In genomic region chr7:27591266-27592216, GRCm38 (mm10) we compare ENCODE assay signal across 8 mouse cellular contexts. TPM values are rescaled to one million over a fixed set of nuclear protein-coding genes. Genes with fewer than 3 reads are reported as not detected.
DNase-seq lines count a peak whose midpoint lies in the region; ATAC-seq and TF ChIP-seq lines count a peak whose summit lies in the region.

Akt2 (plus strand) TSS chr7:27591552.

- under 1% methylated on average over 55 of the region's 71 CpGs for WGBS in embryonic facial prominence, embryonic 11.5 days
- WGBS in limb, embryonic 12.5 days = under 1% methylated on average over 53 of the region's 71 CpGs
- under 1% methylated on average over 65 of the region's 71 CpGs for WGBS in midbrain, embryonic 15.5 days
- WGBS in spleen, adult 2 months = 1% methylated on average over 69 of the region's 71 CpGs

- H3K9me3 ChIP-seq in embryonic facial prominence, embryonic 11.5 days (replicated peaks; ENCODE audit: control insufficient read depth, low read length) = no peaks in the 10 kb centered on the region
- no peaks in the 10 kb centered on the region for H3K9me3 ChIP-seq in limb, embryonic 12.5 days
- no peaks in the 10 kb centered on the region for H3K9me3 ChIP-seq in midbrain, embryonic 15.5 days

- peak; percentile 94 for DNase-seq in layer of hippocampus, adult 11-12 months (ENCODE audit: low spot score)
- DNase-seq in layer of hippocampus, adult 9-10 months (ENCODE audit: low spot score) = no peak
- DNase-seq in embryonic facial prominence, embryonic 11.5 days (ENCODE audit: low spot score) = peak; percentile 96
- DNase-seq in kidney, adult 11 months = peak; percentile 95
- peak; percentile 84 to 97 for DNase-seq in spleen, adult 2 months (ENCODE audit: low read depth in 1 of 2, low spot score in 2 of 2)

- peak within 1 kb of the TSS; percentile 78 for H3K27ac ChIP-seq in embryonic facial prominence, embryonic 11.5 days (replicated peaks; ENCODE audit: low read depth, low read length)
- peak within 1 kb of the TSS; percentile 98 for H3K27ac ChIP-seq in limb, embryonic 12.5 days
- peak within 1 kb of the TSS; percentile 100 for H3K27ac ChIP-seq in midbrain, embryonic 15.5 days
- H3K27ac ChIP-seq in spleen, adult 2 months (ENCODE audit: insufficient read depth, low read length) = peak within 1 kb of the TSS; percentile 98

- peak within 1 kb of the TSS; percentile 44 for H3K4me2 ChIP-seq in embryonic facial prominence, embryonic 11.5 days (ENCODE audit: low read depth, low read length)
- peak within 1 kb of the TSS; percentile 78 for H3K4me2 ChIP-seq in limb, embryonic 12.5 days
- peak within 1 kb of the TSS; percentile 75 for H3K4me2 ChIP-seq in midbrain, embryonic 15.5 days

- no peak for TF ChIP-seq POLR2A in spleen, adult 2 months (IDR thresholded peaks at IDR 0.05; ENCODE audit: low read depth, low read length)

- H3K4me3 ChIP-seq in embryonic facial prominence, embryonic 11.5 days (ENCODE audit: low read depth, low read length) = peak within 1 kb of the TSS; percentile 63
- peak within 1 kb of the TSS; percentile 63 for H3K4me3 ChIP-seq in limb, embryonic 12.5 days (replicated peaks)
- peak within 1 kb of the TSS; percentile 81 for H3K4me3 ChIP-seq in midbrain, embryonic 15.5 days
- H3K4me3 ChIP-seq in spleen, adult 2 months (ENCODE audit: extremely low read depth, insufficient read depth, insufficient read length) = peak within 1 kb of the TSS; percentile 83

- TF ChIP-seq CTCF in spleen, adult 2 months (IDR thresholded peaks at IDR 0.05; ENCODE audit: extremely low read depth, insufficient read depth, insufficient read length, insufficient replicate concordance) = no peak

- no peaks in the 10 kb centered on the region for H3K27me3 ChIP-seq in embryonic facial prominence, embryonic 11.5 days (ENCODE audit: control insufficient read depth, insufficient read depth, low read length)
- no peaks in the 10 kb centered on the region for H3K27me3 ChIP-seq in limb, embryonic 12.5 days
- no peaks in the 10 kb centered on the region for H3K27me3 ChIP-seq in midbrain, embryonic 15.5 days (replicated peaks)
- no peaks in the 10 kb centered on the region for H3K27me3 ChIP-seq in spleen, adult 2 months (ENCODE audit: control insufficient read depth, insufficient read depth, low read length)

- H3K9ac ChIP-seq in embryonic facial prominence, embryonic 11.5 days (replicated peaks; ENCODE audit: low read length) = peak within 1 kb of the TSS; percentile 66
- peak within 1 kb of the TSS; percentile 80 for H3K9ac ChIP-seq in limb, embryonic 12.5 days (replicated peaks)
- peak within 1 kb of the TSS; percentile 80 for H3K9ac ChIP-seq in midbrain, embryonic 15.5 days

- H3K4me1 ChIP-seq in embryonic facial prominence, embryonic 11.5 days (ENCODE audit: control insufficient read depth, insufficient read depth, low read length) = peaks cover 3% of the 10 kb centered on the region
- peaks cover 17% of the 10 kb centered on the region for H3K4me1 ChIP-seq in limb, embryonic 12.5 days (replicated peaks)
- peaks cover 26% of the 10 kb centered on the region for H3K4me1 ChIP-seq in midbrain, embryonic 15.5 days
- H3K4me1 ChIP-seq in spleen, adult 2 months (ENCODE audit: control insufficient read depth, insufficient read depth, insufficient read length) = peaks cover 11% of the 10 kb centered on the region; the same call in 1 of the 2 replicates

- no peaks in the 10 kb centered on the region for H3K36me3 ChIP-seq in embryonic facial prominence, embryonic 11.5 days (replicated peaks; ENCODE audit: control insufficient read depth, insufficient read depth, low read depth, low read length)
- peaks cover 9% of the 10 kb centered on the region; the same call in 1 of the 2 replicates for H3K36me3 ChIP-seq in limb, embryonic 12.5 days
- H3K36me3 ChIP-seq in midbrain, embryonic 15.5 days (replicated peaks) = no peaks in the 10 kb centered on the region
- H3K36me3 ChIP-seq in spleen, adult 2 months (ENCODE audit: control insufficient read depth, insufficient read depth, low read length) = no peaks in the 10 kb centered on the region

- peak; percentile 89 for ATAC-seq in embryonic facial prominence, embryonic 11.5 days (replicated peaks; ENCODE audit: insufficient number of reproducible peaks, low FRiP score, low TSS enrichment, low read depth)
- peak; percentile 81 for ATAC-seq in granulocyte monocyte progenitor cell, adult 5-6 weeks (replicated peaks; ENCODE audit: poor library complexity, severe bottlenecking)
- peak; percentile 89 for ATAC-seq in limb, embryonic 12.5 days (ENCODE audit: insufficient number of reproducible peaks, insufficient read depth, low FRiP score, low TSS enrichment, low read depth)
- peak; percentile 95 for ATAC-seq in midbrain, embryonic 15.5 days (replicated peaks)

RNA-seq across cellular contexts. Expression of gene Akt2, which starts in this region (rescaled TPM):
- polyA plus RNA-seq in embryonic facial prominence, embryonic 11.5 days (2014; fragmentation: Nextera tagmentation; extraction: Ambion mirVana) = 82.8 and 83.3 TPM in 2 replicates
- 36.1 and 48.5 TPM in 2 replicates for total RNA-seq in granulocyte monocyte progenitor cell, adult 5-6 weeks (2014; fragmentation: Nextera tagmentation)
- 43.7 and 45.4 TPM in 2 replicates for total RNA-seq in granulocyte monocyte progenitor cell, adult 5-6 weeks (2017)
- polyA plus RNA-seq in limb, embryonic 12.5 days (2016; fragmentation: Nextera tagmentation; extraction: Ambion mirVana) = 98.8 and 104 TPM in 2 replicates
- 60.8 and 66.1 TPM in 2 replicates for polyA plus RNA-seq in midbrain, embryonic 15.5 days (2015; fragmentation: Nextera tagmentation; extraction: Ambion mirVana)
- 48.7 and 48.8 TPM in 2 replicates for polyA plus RNA-seq in spleen, adult 2 months (2012; rRNA removed)
